Mouse (Mus musculus): ENCODE results near the gene Aldh1a3.
A peak's percentile ranks its signal among the peaks of the same experiment; 100 is the strongest.

Aldh1a3 gene

GRCm38 (mm10) chr7:66413093-66413492 lies 14.2 kb downstream of the Aldh1a3 start:
- DNase-seq: no peak

DNA sequence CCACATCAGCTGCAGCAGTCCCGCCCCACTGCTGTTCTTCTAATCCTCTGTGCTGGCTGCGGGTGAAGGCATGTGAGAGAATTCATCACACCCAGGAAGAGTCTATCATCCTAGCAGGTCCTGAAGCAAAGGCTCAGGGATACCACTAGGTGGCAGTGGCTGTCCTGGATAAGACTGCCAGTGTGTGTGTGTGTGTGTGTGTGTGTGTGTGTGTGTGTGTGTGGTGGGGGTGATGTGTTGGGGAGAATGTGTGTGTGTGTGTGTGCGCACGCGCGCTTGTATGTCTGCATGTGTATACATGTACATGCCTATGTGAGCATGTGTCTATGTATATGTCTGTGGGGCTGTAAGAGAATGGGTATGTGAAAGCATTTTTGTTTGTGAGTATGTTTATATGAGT lies 17.9 kb downstream of the Aldh1a3 start:
- DNase-seq: no peak

DNA sequence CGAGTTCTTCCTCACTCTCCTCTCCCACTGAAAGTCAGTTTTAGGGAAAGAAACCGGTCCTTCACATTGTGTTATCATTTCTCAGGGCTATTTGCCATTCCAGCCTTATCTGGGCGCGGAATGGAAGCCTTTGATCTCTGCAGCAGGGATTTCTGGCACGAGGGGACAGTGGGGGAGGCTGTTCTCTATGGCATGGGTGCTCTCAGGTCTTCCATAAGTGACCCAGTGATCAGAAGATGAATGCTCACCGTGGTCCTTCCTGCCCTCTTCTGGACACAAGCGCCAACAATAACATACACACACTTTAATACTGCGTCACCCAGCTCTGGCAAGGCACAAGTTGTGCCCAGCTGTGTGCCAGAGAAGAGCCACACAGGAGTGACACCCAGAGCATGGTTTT lies 20.3 kb downstream of the Aldh1a3 start:
- DNase-seq: no peak

GRCm38 (mm10) chr7:66405951-66406721 lies 21.2 kb downstream of the Aldh1a3 start:
- DNase-seq: no peak

- peak; percentile 18 for DNase-seq
Observed at GRCm38 (mm10) chr7:66405541-66405940, 21.8 kb downstream of the Aldh1a3 start.

GRCm38 (mm10) chr7:66404802-66405201 lies 22.5 kb downstream of the Aldh1a3 start:
- no peak for DNase-seq

DNA sequence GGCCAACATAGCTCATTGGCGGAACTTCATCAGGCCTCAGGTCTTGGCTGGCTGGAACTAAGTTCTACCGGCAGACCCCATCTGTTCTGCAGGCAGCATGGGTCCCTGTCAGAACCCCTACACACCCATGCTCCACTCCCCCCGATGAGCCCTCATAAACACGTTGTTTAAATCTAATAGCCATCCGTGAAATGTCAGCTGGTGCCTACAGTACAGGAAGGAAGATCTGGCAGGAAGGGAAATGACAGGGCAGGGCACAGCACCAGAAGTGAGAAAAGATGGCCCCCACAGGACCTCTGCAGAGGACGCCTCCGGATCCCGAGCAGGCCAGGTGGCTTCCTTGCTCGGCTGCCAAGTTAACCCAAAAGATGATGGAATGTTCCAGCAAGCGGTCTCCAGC lies 23.2 kb downstream of the Aldh1a3 start:
- peak; percentile 36 for DNase-seq

- DNase-seq: no peak
Observed at GRCm38 (mm10) chr7:66402876-66403275, 24.4 kb downstream of the Aldh1a3 start.

DNA sequence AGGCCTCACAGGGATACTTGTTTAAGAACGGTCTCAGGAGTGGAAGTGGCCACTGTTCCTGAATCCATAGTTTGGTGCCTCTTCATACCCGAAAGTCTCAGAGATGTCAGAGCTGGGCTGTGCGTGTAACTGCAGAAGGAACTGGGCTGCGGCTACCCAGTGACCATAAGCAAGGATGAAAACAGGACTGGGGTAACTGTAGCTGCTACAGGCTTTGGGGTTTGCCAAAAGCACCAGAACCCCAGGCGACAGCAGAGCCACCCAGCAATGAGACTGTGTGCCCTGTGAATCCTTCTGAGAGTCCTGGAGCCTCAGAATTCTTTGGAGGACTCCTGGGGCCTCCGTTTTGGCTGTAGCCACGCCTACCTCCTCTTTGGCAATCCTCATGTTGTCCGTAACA lies 25.7 kb downstream of the Aldh1a3 start:
- no peak for DNase-seq

- no peak for DNase-seq
Observed at GRCm38 (mm10) chr7:66397288-66397687, 30.0 kb downstream of the Aldh1a3 start.

DNA sequence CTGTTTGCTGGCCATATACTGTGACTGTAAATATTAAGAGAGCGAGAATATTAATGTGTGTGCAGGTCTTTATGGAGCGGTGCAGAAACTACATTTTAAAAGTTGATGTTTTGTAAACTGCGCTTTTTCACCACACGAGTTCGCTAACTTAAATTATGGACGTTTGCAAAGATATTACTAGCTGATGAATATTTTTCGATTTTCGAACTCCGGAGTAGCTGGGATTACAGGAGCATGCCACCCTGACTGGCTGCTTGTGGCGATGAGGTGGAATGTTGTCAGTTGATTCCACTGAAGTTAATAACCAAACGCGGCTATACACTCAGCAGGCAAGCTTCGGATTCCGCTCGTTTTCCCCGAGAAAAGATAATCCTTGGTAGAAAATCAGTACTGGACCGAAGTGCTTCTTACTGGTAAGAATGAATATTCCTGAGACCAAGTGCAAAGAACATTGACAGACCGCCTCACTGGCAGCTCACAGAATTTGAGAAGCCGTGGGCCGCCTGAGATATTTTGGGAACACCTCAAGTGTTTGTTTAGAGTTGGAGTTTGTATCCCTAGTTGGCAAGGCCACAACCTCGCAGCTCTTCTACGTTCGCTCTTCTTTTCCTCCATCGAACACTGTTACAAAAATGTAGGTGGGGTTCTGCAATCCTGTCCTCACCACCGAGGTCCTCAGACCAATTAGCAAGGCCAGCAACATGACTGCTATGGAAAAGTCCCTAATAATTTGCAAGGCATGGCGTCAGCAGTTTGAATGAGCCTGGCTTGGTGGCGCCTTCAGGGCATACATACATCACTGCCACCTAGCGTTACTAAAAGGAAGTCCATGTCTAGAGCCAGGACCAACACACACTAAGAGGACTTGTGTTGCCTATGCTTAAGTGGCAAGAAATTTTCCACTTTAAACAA lies 38.4 kb downstream of the Aldh1a3 start:
- DNase-seq: peak; percentile 75

DNA sequence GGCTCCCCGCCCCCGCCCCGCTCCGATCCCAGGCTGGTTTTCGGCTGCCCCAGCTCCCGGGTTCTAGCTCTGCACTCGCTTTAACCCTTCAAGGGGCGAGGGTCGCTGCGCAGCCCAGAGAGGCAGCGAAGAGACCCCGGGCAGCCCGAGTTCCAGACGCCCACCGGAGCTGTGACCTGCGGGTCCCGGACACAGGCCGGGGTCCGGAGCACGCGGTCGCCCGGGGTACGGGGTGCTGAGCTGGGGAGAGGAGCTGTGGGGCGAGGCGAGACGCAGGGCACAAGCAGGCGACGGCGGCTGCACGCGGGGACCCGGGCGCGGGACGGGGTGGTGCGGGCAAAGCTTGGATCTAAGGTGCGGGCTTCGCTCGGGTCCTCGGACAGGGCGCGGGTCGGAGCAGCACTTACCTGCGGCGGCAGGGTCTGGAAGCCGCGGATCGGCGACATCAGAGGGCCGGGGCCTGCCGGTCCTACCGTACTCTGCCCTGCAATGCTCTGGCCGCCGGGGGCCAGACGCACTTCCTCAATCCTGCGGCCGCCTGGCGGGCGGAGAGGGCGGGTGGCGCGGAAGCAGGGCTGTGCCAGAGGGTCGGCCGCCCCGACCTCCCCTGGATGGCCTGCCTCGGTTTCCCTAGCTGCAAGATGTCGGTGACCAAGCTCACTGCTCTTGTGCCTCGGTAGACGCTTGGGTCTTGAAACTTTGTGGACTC lies 39.4 kb downstream of the Aldh1a3 start, which contains the start of gene Lrrk1:
TSS of gene Lrrk1 (minus strand) at position 538 of the 709 bp plus-strand sequence.
- peak; percentile 39 for DNase-seq

DNA sequence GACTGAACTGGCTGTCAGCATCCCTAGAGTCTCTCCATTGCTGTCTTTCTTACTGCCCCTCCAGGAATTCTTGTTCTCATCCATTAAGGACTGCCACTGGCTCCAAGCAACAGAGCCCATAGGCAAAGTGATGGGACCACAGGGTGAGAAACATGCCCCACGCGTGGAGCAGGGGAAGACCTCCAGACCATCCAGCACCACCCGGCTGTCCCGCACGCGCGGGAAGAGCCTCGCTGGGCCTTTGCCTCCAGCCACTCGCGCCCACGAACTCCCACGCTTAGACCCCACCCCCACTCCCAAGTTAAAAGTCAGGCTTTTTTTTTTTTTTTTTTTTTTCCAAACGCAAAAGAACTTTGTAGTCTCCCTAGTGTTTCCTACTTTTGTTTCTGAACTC lies 39.9 kb downstream of the Aldh1a3 start:
- DNase-seq: no peak

- no peak for DNase-seq
Observed at GRCm38 (mm10) chr7:66386411-66386810, 40.9 kb downstream of the Aldh1a3 start.

DNA sequence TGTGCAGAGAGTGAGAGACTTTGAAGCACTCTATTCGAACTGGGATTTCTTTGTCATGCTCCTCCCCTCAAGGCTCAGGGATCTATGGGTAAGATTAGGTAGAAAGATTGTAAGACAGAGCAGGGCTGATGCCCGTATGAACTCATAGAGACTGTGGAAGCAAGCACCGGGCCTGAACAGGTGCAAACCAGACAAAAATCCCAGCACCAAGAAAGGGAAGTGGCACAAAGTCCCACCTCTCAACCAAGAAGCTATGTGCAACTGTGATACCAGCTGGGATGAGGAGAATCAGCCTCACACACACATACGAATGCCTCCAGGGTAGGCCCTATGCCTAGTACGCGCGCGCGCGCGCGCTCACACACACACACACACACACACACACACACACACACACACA lies 41.5 kb downstream of the Aldh1a3 start:
- DNase-seq: no peak

GRCm38 (mm10) chr7:66384891-66385290 lies 42.4 kb downstream of the Aldh1a3 start:
- no peak for DNase-seq

GRCm38 (mm10) chr7:66384213-66384612 lies 43.1 kb downstream of the Aldh1a3 start:
- no peak for DNase-seq

- DNase-seq: no peak
Observed at GRCm38 (mm10) chr7:66376560-66376959, 50.8 kb downstream of the Aldh1a3 start.

GRCm38 (mm10) chr7:66375736-66376135 lies 51.6 kb downstream of the Aldh1a3 start:
- DNase-seq: no peak

- no peak for DNase-seq
Observed at GRCm38 (mm10) chr7:66373391-66373790, 53.9 kb downstream of the Aldh1a3 start.

DNA sequence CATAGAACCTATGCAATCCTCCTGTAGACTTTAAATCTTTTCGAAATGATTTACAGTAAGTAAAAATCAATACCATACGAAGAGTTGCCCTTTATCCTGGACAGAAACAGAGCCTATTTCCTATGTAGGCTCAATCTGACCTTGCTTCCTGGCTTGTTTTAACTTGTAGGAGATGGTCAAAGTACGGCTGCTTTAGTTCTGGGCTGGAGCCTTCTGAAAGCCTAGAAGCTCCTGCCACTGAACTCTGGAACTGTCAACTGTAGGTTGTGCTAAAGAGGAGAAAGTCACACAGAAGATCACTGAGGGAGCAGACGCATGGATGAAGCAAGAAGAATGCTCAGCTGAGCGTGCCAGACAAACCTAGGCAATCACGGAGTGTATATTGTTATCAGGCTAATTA lies 56.3 kb downstream of the Aldh1a3 start:
- DNase-seq: no peak

- no peak for DNase-seq
Observed at GRCm38 (mm10) chr7:66369934-66370445, 57.3 kb downstream of the Aldh1a3 start.
